In genomic region chr14:103012563-103013150, GRCm38 (mm10) we compare ENCODE assay signal across 8 mouse cellular contexts. TPM values are rescaled to one million over a fixed set of nuclear protein-coding genes. Genes with fewer than 3 reads are reported as not detected.
A peak's percentile ranks its signal among the peaks of the same experiment; 100 is the strongest.
DNase-seq lines count a peak whose midpoint lies in the region; ATAC-seq lines count a peak whose summit lies in the region.

No protein-coding gene starts in this region.

- no peaks in the 10 kb centered on the region for H3K9me3 ChIP-seq in limb, embryonic 10.5 days (replicated peaks)
- no peaks in the 10 kb centered on the region for H3K9me3 ChIP-seq in midbrain, embryonic 10.5 days (replicated peaks)

- H3K27me3 ChIP-seq in limb, embryonic 10.5 days (ENCODE audit: low read depth, poor library complexity, severe bottlenecking): no peaks in the 10 kb centered on the region
- H3K27me3 ChIP-seq in midbrain, embryonic 10.5 days (ENCODE audit: low read depth, poor library complexity, severe bottlenecking): no peaks in the 10 kb centered on the region

- no peak overlapping the region for H3K27ac ChIP-seq in limb, embryonic 10.5 days
- no peak overlapping the region for H3K27ac ChIP-seq in midbrain, embryonic 10.5 days (replicated peaks)

- peaks cover 9% of the 10 kb centered on the region; the same call in 1 of the 2 replicates for H3K4me1 ChIP-seq in limb, embryonic 10.5 days
- H3K4me1 ChIP-seq in midbrain, embryonic 10.5 days: no peaks in the 10 kb centered on the region

- H3K4me3 ChIP-seq in limb, embryonic 10.5 days: no peak overlapping the region
- H3K4me3 ChIP-seq in midbrain, embryonic 10.5 days: no peak overlapping the region

- peak; percentile 64 for ATAC-seq in granulocyte monocyte progenitor cell, adult 5-6 weeks (replicated peaks; ENCODE audit: poor library complexity, severe bottlenecking)

- no peaks in the 10 kb centered on the region for H3K36me3 ChIP-seq in limb, embryonic 10.5 days
- H3K36me3 ChIP-seq in midbrain, embryonic 10.5 days: no peaks in the 10 kb centered on the region

- WGBS in limb, embryonic 10.5 days: 30% methylated on average over 4 of the region's 4 CpGs
- WGBS in midbrain, embryonic 10.5 days: 26% methylated on average over 4 of the region's 4 CpGs

- peak; percentile 13 to 18 for DNase-seq in urinary bladder, adult 18-20 months (ENCODE audit: low spot score in 2 of 2)
- no peak for DNase-seq in urinary bladder, adult 2 months (ENCODE audit: low spot score)
- DNase-seq in embryo, embryonic 10 days (ENCODE audit: low spot score): peak; percentile 89
- DNase-seq in kidney, adult 18-20 months: peak; percentile 58
- DNase-seq in limb, embryonic 10.5 days (ENCODE audit: low spot score): peak; percentile 51
- peak; percentile 59 for DNase-seq in midbrain, embryonic 10.5 days (ENCODE audit: low spot score)
- peak; percentile 35 to 39 for DNase-seq in right cerebral cortex, postnatal 36 days (ENCODE audit: low spot score in 2 of 2)

RNA-seq across cellular contexts. Expression of gene Kctd12, which starts 30.2 kb away (rescaled TPM):
- 19.3 and 22.3 TPM in 2 replicates for polyA plus RNA-seq in urinary bladder, adult 2 months (2012; rRNA removed)
- total RNA-seq in granulocyte monocyte progenitor cell, adult 5-6 weeks (2014; fragmentation: Nextera tagmentation): 49.0 and 63.5 TPM in 2 replicates
- total RNA-seq in granulocyte monocyte progenitor cell, adult 5-6 weeks (2017): 63.8 and 64.9 TPM in 2 replicates
- 5.3 and 8.2 TPM in 2 replicates for polyA plus RNA-seq in limb, embryonic 10.5 days (2016; fragmentation: Nextera tagmentation; extraction: Ambion mirVana)
- 5.6 and 6.0 TPM in 2 replicates for polyA plus RNA-seq in midbrain, embryonic 10.5 days (2016; fragmentation: Nextera tagmentation; extraction: Ambion mirVana)

RNA-seq across cellular contexts. Expression of gene Acod1, which starts 34.1 kb away (rescaled TPM):
- 0.08 and 0.13 TPM in 2 replicates for polyA plus RNA-seq in urinary bladder, adult 2 months (2012; rRNA removed)
- total RNA-seq in granulocyte monocyte progenitor cell, adult 5-6 weeks (2014; fragmentation: Nextera tagmentation): not detected in 2 replicates
- total RNA-seq in granulocyte monocyte progenitor cell, adult 5-6 weeks (2017): 0.67 TPM in 1 of 2 replicates, not detected in the other
- polyA plus RNA-seq in limb, embryonic 10.5 days (2016; fragmentation: Nextera tagmentation; extraction: Ambion mirVana): not detected in 2 replicates
- not detected in 2 replicates for polyA plus RNA-seq in midbrain, embryonic 10.5 days (2016; fragmentation: Nextera tagmentation; extraction: Ambion mirVana)

RNA-seq across cellular contexts. Expression of gene Cln5, which starts 57.4 kb away (rescaled TPM):
- 23.5 and 23.6 TPM in 2 replicates for polyA plus RNA-seq in urinary bladder, adult 2 months (2012; rRNA removed)
- 34.0 and 37.8 TPM in 2 replicates for total RNA-seq in granulocyte monocyte progenitor cell, adult 5-6 weeks (2014; fragmentation: Nextera tagmentation)
- total RNA-seq in granulocyte monocyte progenitor cell, adult 5-6 weeks (2017): 40.2 and 40.5 TPM in 2 replicates
- 22.3 and 26.5 TPM in 2 replicates for polyA plus RNA-seq in limb, embryonic 10.5 days (2016; fragmentation: Nextera tagmentation; extraction: Ambion mirVana)
- 25.7 and 29.7 TPM in 2 replicates for polyA plus RNA-seq in midbrain, embryonic 10.5 days (2016; fragmentation: Nextera tagmentation; extraction: Ambion mirVana)
